In the genomic region with DNA sequence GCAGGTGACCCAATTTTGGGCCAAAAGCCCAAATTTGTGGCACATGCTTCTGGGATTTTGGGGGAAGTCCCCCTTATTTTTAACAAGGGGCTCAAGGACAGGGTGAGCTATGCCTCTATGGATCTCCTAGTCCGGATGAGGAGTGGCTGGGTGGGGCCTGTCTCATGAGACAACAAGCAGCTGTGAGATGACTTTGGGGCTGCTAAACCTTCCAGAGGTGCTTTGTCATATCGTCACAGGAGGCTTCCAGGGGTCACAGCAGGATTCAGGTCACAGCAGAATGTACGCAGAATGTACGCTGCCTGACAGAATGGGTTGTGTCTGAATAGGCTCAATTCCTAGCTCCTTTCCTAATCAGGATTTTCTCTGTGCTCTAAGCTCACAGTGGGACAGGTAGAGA, we compare ENCODE assay signal across 23 mouse cellular contexts. TPM values are rescaled to one million over a fixed set of nuclear protein-coding genes. Genes with fewer than 3 reads are reported as not detected.
DNase-seq lines count a peak whose midpoint lies in the region; TF ChIP-seq lines count a peak whose summit lies in the region.
"Had no signal": no experiment of that assay in that cellular context is flagged by ENCODE, and none has a peak within 500 bp of the region (broad histone marks: within the 10 kb centered on the region; RNA-seq: fewer than 3 reads in every experiment).

No protein-coding gene starts in this region.

- 89% methylated on average over 4 of the region's 4 CpGs for WGBS in macrophage (ENCODE audit: missing documents)
- WGBS in thymus, adult 2 months = 93% methylated on average over 4 of the region's 4 CpGs

- H3K36me3 ChIP-seq in macrophage (ENCODE audit: inconsistent target) = no peaks in the 10 kb centered on the region
- H3K36me3 ChIP-seq in thymus, adult 2 months (ENCODE audit: control insufficient read depth, insufficient read depth, low read length) = no peaks in the 10 kb centered on the region
- H3K36me3 ChIP-seq: embryonic facial prominence, embryonic 13.5 days; embryonic facial prominence, embryonic 15.5 days; forebrain, embryonic 10.5 days; forebrain, embryonic 12.5 days; G1E had no signal

- H3K27ac ChIP-seq in bone marrow macrophage, adult 2 months (ENCODE audit: insufficient read depth, low read depth, low read length) = peak overlapping the region; percentile 94
- peak overlapping the region; percentile 72 for H3K27ac ChIP-seq in macrophage
- H3K27ac ChIP-seq in thymus, adult 2 months (ENCODE audit: control insufficient read depth, insufficient read depth, low read length) = no peak overlapping the region
- H3K27ac ChIP-seq: embryonic facial prominence, embryonic 13.5 days; embryonic facial prominence, embryonic 15.5 days; forebrain, embryonic 10.5 days; forebrain, embryonic 12.5 days had no signal

- H3K4me3 ChIP-seq in bone marrow macrophage, adult 2 months (ENCODE audit: insufficient read depth, low read length) = no peak overlapping the region
- no peak overlapping the region for H3K4me3 ChIP-seq in macrophage (ENCODE audit: inconsistent target)
- H3K4me3 ChIP-seq in thymus, adult 2 months (ENCODE audit: control insufficient read depth, insufficient read depth, low read length) = no peak overlapping the region
- H3K4me3 ChIP-seq: embryonic facial prominence, embryonic 13.5 days; embryonic facial prominence, embryonic 15.5 days; erythroblast, embryonic 14.5 days; forebrain, embryonic 10.5 days; forebrain, embryonic 12.5 days had no signal

- DNase-seq in ES-CJ7 (ENCODE audit: low read depth, low spot score) (peak; percentile 18), R1 (ENCODE audit: low read depth, low spot score) (peak; percentile 55)
- no peak for DNase-seq in lung, postnatal 36 days
- no peak for DNase-seq in thymus, postnatal 10 days (ENCODE audit: low spot score in 2 of 2)
- DNase-seq in thymus, adult 2 months = no peak
- DNase-seq: adrenal gland, adult 8-10 months; adrenal gland, postnatal 14 days; cerebellum, adult 11 months; cerebellum, adult 18-20 months; cerebellum, adult 8-10 months; cerebellum, adult 9-11 months; cerebellum, postnatal 14 days; cerebellum, postnatal 36 days; embryo, embryonic 11 days had no signal

- no peak for TF ChIP-seq POLR2A in bone marrow macrophage, adult 2 months (IDR thresholded peaks at IDR 0.05; ENCODE audit: borderline replicate concordance, low read depth, low read length)
- TF ChIP-seq POLR2A in thymus, adult 2 months (IDR thresholded peaks at IDR 0.05; ENCODE audit: control insufficient read depth, extremely low read depth, insufficient read depth, low read length, poor library complexity) = no peak

- TF ChIP-seq CTCF in bone marrow macrophage, adult 2 months (IDR thresholded peaks at IDR 0.05; ENCODE audit: low read depth, low read length) = no peak
- no peak for TF ChIP-seq CTCF in thymus, adult 2 months (IDR thresholded peaks at IDR 0.05; ENCODE audit: borderline replicate concordance, control insufficient read depth, extremely low read depth, insufficient read depth, low read length, poor library complexity)

- H3K27me3 ChIP-seq in thymus, adult 2 months (ENCODE audit: control insufficient read depth, insufficient read depth, low read length) = no peaks in the 10 kb centered on the region
- H3K27me3 ChIP-seq: embryonic facial prominence, embryonic 13.5 days; embryonic facial prominence, embryonic 15.5 days; forebrain, embryonic 12.5 days; Patski had no signal

- H3K79me2 ChIP-seq in macrophage (ENCODE audit: inconsistent target) = no peaks in the 10 kb centered on the region

- H3K4me1 ChIP-seq in bone marrow macrophage, adult 2 months (ENCODE audit: control insufficient read depth, insufficient read depth, low read length) = peaks cover 29% of the 10 kb centered on the region
- no peaks in the 10 kb centered on the region for H3K4me1 ChIP-seq in thymus, adult 2 months (replicated peaks; ENCODE audit: control insufficient read depth, insufficient read depth, low read length)
- H3K4me1 ChIP-seq: forebrain, embryonic 12.5 days had no signal

RNA-seq across cellular contexts. Expression of a gene that starts 1.6 kb away (rescaled TPM):
- 0.09 TPM in 1 of 2 replicates, not detected in the other for polyA plus RNA-seq in bone marrow macrophage, adult 2 months (2012; ENCODE audit: insufficient read depth, insufficient read length, missing spikeins)
- total RNA-seq in macrophage (2018; cell fraction: chromatin; rRNA removed) = under 1 TPM; 0.22 to 0.77 (median 0.55) TPM
- under 1 TPM in 18 of 26 experiments, not detected in 8; under 0.01 to 0.08 (median under 0.01) TPM for total RNA-seq in macrophage (2018; cell fraction: cytosol; rRNA removed)
- 1 to 10 TPM in 1 of 26 experiments, under 1 TPM in 25; 0.22 to 1.0 (median 0.36) TPM for total RNA-seq in macrophage (2018; cell fraction: nucleus; rRNA removed)
- polyA plus RNA-seq in macrophage (2018) = under 0.01 TPM in 1 of 3 replicates, not detected in the others
- polyA plus RNA-seq in thymus, adult 2 months (2012; rRNA removed) = 0.04 TPM in 2 replicates
- polyA plus RNA-seq: erythroblast, embryonic 14.5 days; G1E had no signal

RNA-seq across cellular contexts. Expression of a gene that starts 44.6 kb away (rescaled TPM):
- 388 and 401 TPM in 2 replicates for polyA plus RNA-seq in bone marrow macrophage, adult 2 months (2012; ENCODE audit: insufficient read depth, insufficient read length, missing spikeins)
- total RNA-seq in macrophage (2018; cell fraction: chromatin; rRNA removed) = 1,000 to 10,000 TPM in 14 of 26 experiments, 100 to 1,000 TPM in 12; 300 to 1,852 (median 1,057) TPM
- total RNA-seq in macrophage (2018; cell fraction: cytosol; rRNA removed) = 100 to 1,000 TPM; 151 to 601 (median 347) TPM
- total RNA-seq in macrophage (2018; cell fraction: nucleus; rRNA removed) = 1,000 to 10,000 TPM in 4 of 26 experiments, 100 to 1,000 TPM in 22; 147 to 1,472 (median 838) TPM
- polyA plus RNA-seq in macrophage (2018) = 48.6 to 217 TPM (median 138 TPM) in 3 replicates
- 10.5 and 14.2 TPM in 2 replicates for polyA plus RNA-seq in thymus, adult 2 months (2012; rRNA removed)
- polyA plus RNA-seq: G1E had no signal

Comparison
In these comparisons a context has a peak if more than half of its experiments do, and no peak if none do; other contexts are left out.
1. DNase-seq: peak in ES-CJ7 (single experiment) and R1 (single experiment); none in lung, postnatal 36 days (single experiment), thymus, postnatal 10 days (0 of 2) and thymus, adult 2 months (single experiment).